Mouse (Mus musculus): ENCODE measurements at regions not wholly inside any gene's neighbourhood (a gene's known extent, or its start where the extent isn't known, plus 50 kb on each side); places are given as distances from the start of the nearest gene placed in this dataset.

GRCm38 (mm10) chr5:45042914-45043313 lies 243.4 kb upstream of the Ldb2 start:
- Histone ChIP-seq H3K27ac (no peak overlapping the region), H3K36me3 (no peaks in the 10 kb centered on the region), H3K4me3 (no peak overlapping the region), H3K27me3 (ENCODE audit: low read depth, poor library complexity, severe bottlenecking) (no peaks in the 10 kb centered on the region), H3K4me1 (no peaks in the 10 kb centered on the region), H3K9me3 (replicated peaks) (no peaks in the 10 kb centered on the region)
- no peak for DNase-seq (ENCODE audit: low spot score)
- 76% methylated on average over 2 of the region's 2 CpGs for WGBS

DNA sequence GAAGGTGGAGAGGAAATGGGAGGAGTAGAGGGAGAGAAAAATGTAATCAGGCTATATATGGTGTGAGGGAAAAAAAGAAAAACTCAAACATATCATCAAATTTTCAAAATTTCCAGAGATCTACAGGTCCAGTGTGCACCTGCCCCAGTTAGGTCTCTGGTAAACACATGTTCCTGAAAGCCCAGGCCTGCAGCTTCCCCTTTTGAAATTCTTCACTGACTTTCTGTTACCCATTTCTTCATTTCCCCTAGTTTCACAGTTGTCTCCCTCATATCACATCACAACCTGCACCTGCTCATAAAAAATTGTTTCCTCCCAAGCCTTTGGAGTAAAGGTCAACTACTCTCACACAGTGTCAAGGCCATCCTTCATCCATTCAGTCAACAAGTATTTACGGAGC lies 236.9 kb upstream of the Ldb2 start:
- WGBS: 62% methylated on average over 1 of the region's 1 CpGs
- H3K4me3 ChIP-seq: no peak overlapping the region

DNA sequence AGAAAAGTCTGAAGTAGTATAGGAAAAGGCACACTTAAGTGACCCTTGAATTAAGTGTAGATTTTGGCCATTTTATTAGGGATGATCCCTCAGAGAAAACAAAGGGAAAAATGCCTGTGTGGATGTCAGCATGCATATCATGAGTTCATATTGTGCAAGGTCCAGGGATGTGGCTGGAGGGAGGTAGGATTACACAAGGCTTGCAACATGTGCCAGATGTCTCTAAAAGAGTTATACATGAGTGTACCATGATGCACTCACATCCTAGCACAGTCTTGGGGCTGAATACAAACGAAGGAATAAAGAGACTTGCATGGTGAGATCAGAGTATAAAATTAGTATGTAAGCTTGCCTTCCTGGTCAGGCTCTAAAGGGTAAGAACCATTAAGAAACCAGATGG lies 233.7 kb upstream of the Ldb2 start:
- no peak for DNase-seq (ENCODE audit: low spot score)
- Histone ChIP-seq H3K4me3 (no peak overlapping the region), H3K27ac (no peak overlapping the region), H3K27me3 (ENCODE audit: low read depth, poor library complexity, severe bottlenecking) (no peaks in the 10 kb centered on the region), H3K36me3 (no peaks in the 10 kb centered on the region), H3K9me3 (replicated peaks) (no peaks in the 10 kb centered on the region), H3K4me1 (no peaks in the 10 kb centered on the region)
- WGBS: 76% methylated on average over 1 of the region's 1 CpGs

More for the DNA sequence above, 236.9 kb upstream of the Ldb2 start:
- no peaks in the 10 kb centered on the region for H3K4me1 ChIP-seq
- no peaks in the 10 kb centered on the region for H3K27me3 ChIP-seq (ENCODE audit: low read depth, poor library complexity, severe bottlenecking)
- no peak for DNase-seq (ENCODE audit: low spot score)
- H3K27ac ChIP-seq: no peak overlapping the region
- H3K9me3 ChIP-seq (replicated peaks): no peaks in the 10 kb centered on the region
- no peaks in the 10 kb centered on the region for H3K36me3 ChIP-seq

DNA sequence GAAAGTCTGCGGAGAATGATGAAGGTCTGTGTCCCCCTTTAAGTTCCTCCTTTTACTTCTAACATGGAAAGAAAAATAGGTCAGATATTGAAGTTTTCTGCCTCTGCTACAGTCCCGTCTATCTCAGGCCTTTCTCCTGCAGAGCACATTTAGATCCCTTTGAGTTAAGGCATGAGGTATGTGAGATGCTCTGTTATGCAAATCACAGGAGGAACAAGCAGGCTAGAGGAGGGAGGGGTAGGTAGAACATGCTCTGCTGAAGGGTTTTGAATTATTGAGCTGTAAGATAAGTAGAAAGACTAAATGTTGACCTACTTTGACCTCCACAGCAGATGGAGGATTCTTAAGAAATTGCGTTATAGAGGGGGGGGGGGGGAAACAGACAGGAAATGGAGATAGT lies 228.4 kb upstream of the Ldb2 start:
- no peak overlapping the region for H3K4me3 ChIP-seq
- no peak for DNase-seq (ENCODE audit: low spot score)
- H3K36me3 ChIP-seq: no peaks in the 10 kb centered on the region
- no peak overlapping the region for H3K27ac ChIP-seq
- peaks cover 4% of the 10 kb centered on the region for H3K4me1 ChIP-seq
- H3K9me3 ChIP-seq (replicated peaks): no peaks in the 10 kb centered on the region
- 43% methylated on average over 3 of the region's 3 CpGs for WGBS
- no peaks in the 10 kb centered on the region for H3K27me3 ChIP-seq (ENCODE audit: low read depth, poor library complexity, severe bottlenecking)

- Histone ChIP-seq H3K4me3 (no peak overlapping the region), H3K9me3 (replicated peaks) (no peaks in the 10 kb centered on the region), H3K4me1 (peaks cover 4% of the 10 kb centered on the region), H3K27me3 (ENCODE audit: low read depth, poor library complexity, severe bottlenecking) (no peaks in the 10 kb centered on the region), H3K27ac (no peak overlapping the region), H3K36me3 (no peaks in the 10 kb centered on the region)
- DNase-seq (ENCODE audit: low spot score): no peak
- 98% methylated on average over 2 of the region's 2 CpGs for WGBS
Observed at GRCm38 (mm10) chr5:45025383-45025782, 225.9 kb upstream of the Ldb2 start.

DNA sequence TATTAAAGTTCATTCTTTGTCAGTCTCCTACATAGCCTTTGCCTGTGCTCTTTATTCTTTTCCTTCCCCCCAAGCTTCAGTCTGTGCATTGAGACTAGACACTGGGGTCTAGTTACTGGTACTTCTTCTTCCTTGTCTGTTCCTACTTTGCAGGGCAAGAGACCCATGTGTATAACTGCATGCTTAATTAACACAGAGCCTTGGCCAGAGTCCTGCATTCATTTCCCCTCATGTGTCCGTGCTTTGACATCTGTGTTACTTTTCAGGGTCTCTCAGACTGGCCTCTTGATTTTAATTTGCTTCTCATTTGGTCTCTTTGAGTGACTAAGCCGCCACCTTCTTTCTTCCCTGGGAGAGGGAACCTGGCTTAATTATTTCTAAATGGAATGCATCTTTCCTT lies 208.4 kb upstream of the Ldb2 start:
- Histone ChIP-seq H3K9me3 (replicated peaks) (no peaks in the 10 kb centered on the region), H3K36me3 (no peaks in the 10 kb centered on the region), H3K4me1 (peaks cover 6% of the 10 kb centered on the region), H3K4me3 (no peak overlapping the region), H3K27ac (no peak overlapping the region), H3K27me3 (ENCODE audit: low read depth, poor library complexity, severe bottlenecking) (no peaks in the 10 kb centered on the region)
- DNase-seq (ENCODE audit: low spot score): no peak
- 52% methylated on average over 2 of the region's 2 CpGs for WGBS

GRCm38 (mm10) chr5:45000996-45001395 lies 201.5 kb upstream of the Ldb2 start:
- Histone ChIP-seq H3K36me3 (no peaks in the 10 kb centered on the region), H3K4me3 (no peak overlapping the region)

GRCm38 (mm10) chr5:44999032-44999431 lies 199.6 kb upstream of the Ldb2 start:
- DNase-seq (ENCODE audit: low spot score): no peak
- H3K9me3 ChIP-seq (replicated peaks): no peaks in the 10 kb centered on the region
- no peaks in the 10 kb centered on the region for H3K27me3 ChIP-seq (ENCODE audit: low read depth, poor library complexity, severe bottlenecking)
- 55% methylated on average over 3 of the region's 3 CpGs for WGBS
- H3K4me3 ChIP-seq: no peak overlapping the region
- H3K27ac ChIP-seq: 0 out of 2 replicates have a peak overlapping the region, but pooled peaks have one; percentile 23
- peaks cover 30% of the 10 kb centered on the region for H3K4me1 ChIP-seq
- H3K36me3 ChIP-seq: no peaks in the 10 kb centered on the region

More at GRCm38 (mm10) chr5:45000996-45001395, 201.5 kb upstream of the Ldb2 start:
- Histone ChIP-seq H3K27me3 (ENCODE audit: low read depth, poor library complexity, severe bottlenecking) (no peaks in the 10 kb centered on the region), H3K27ac (no peak overlapping the region; the same call in 1 of the 2 replicates), H3K9me3 (replicated peaks) (no peaks in the 10 kb centered on the region), H3K4me1 (peaks cover 30% of the 10 kb centered on the region)
- DNase-seq (ENCODE audit: low spot score): no peak

- DNase-seq (ENCODE audit: low spot score): peak; percentile 76
- no peak overlapping the region for H3K4me3 ChIP-seq
- 21% methylated on average over 9 of the region's 9 CpGs for WGBS
- no peaks in the 10 kb centered on the region for H3K27me3 ChIP-seq (ENCODE audit: low read depth, poor library complexity, severe bottlenecking)
- no peaks in the 10 kb centered on the region for H3K9me3 ChIP-seq (replicated peaks)
- H3K27ac ChIP-seq: peak overlapping the region; percentile 93
- no peaks in the 10 kb centered on the region for H3K36me3 ChIP-seq
- peaks cover 23% of the 10 kb centered on the region for H3K4me1 ChIP-seq
Observed at GRCm38 (mm10) chr5:44975456-44976195, 176.1 kb upstream of the Ldb2 start.

DNA sequence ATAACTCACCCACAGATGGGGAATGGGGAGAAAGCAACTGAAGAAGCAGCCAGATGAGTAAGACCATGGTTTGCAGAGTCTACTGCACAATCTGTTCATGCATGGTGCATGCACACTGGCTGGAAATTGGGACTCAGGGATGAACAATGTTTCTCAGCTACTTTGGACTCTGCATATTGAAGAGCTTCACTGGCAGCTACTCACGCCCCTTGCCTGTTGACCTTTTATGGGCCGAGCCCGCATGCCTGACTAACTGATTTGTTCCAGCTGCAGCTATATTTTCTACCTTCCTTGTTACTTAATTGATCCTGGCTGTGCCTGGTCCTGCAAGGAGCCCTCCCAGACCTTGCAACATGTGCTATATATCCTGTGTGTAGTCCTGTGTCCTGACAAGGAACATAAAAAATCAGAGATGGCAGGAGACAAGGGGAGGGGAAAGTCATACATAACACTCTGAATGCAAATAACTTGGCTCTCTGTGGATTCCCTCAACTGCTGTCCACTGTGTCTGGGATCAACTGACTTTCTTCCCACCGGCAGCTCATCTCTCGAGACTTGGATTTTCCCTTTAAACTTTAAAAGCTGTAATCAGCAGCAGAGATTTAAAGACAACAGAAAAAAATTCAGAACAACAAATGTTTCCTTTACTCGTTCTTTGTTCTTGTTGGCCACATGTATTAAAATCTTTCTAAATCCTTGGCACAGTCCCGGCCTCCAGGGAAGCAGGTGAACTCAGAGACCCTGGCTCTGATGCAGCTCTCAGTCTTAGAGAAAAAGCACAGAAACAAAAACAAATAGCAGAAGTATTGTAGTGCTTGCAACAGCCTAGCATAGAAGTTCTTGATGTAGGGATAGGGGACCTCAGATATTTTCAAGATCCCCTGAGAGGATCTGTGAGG lies 143.8 kb upstream of the Ldb2 start:
- 15% methylated on average over 7 of the region's 7 CpGs for WGBS
- no peak overlapping the region for H3K4me3 ChIP-seq
- H3K36me3 ChIP-seq: 0 out of 2 replicates have a peak, but pooled peaks cover 4% of the 10 kb centered on the region
- H3K27ac ChIP-seq: peak overlapping the region; percentile 85
- H3K4me1 ChIP-seq: peaks cover 35% of the 10 kb centered on the region
- H3K27me3 ChIP-seq (ENCODE audit: low read depth, poor library complexity, severe bottlenecking): no peaks in the 10 kb centered on the region
- no peaks in the 10 kb centered on the region for H3K9me3 ChIP-seq (replicated peaks)
- peak; percentile 80 for DNase-seq (ENCODE audit: low spot score)

GRCm38 (mm10) chr5:44942575-44942974 lies 143.1 kb upstream of the Ldb2 start:
- 42% methylated on average over 2 of the region's 2 CpGs for WGBS
- H3K27ac ChIP-seq: peak overlapping the region; percentile 85
- DNase-seq (ENCODE audit: low spot score): no peak
- H3K4me3 ChIP-seq: no peak overlapping the region
- no peaks in the 10 kb centered on the region for H3K27me3 ChIP-seq (ENCODE audit: low read depth, poor library complexity, severe bottlenecking)
- peaks cover 35% of the 10 kb centered on the region for H3K4me1 ChIP-seq
- H3K36me3 ChIP-seq: 0 out of 2 replicates have a peak, but pooled peaks cover 4% of the 10 kb centered on the region
- H3K9me3 ChIP-seq (replicated peaks): no peaks in the 10 kb centered on the region

GRCm38 (mm10) chr5:44925476-44925875 lies 126.0 kb upstream of the Ldb2 start:
- no peak overlapping the region for H3K4me3 ChIP-seq
- no peaks in the 10 kb centered on the region for H3K27me3 ChIP-seq (ENCODE audit: low read depth, poor library complexity, severe bottlenecking)
- no peaks in the 10 kb centered on the region for H3K9me3 ChIP-seq (replicated peaks)
- no peaks in the 10 kb centered on the region for H3K36me3 ChIP-seq
- DNase-seq (ENCODE audit: low spot score): no peak
- H3K27ac ChIP-seq: peak overlapping the region; percentile 76
- H3K4me1 ChIP-seq: peaks cover 40% of the 10 kb centered on the region
- 29% methylated on average over 2 of the region's 2 CpGs for WGBS

GRCm38 (mm10) chr5:44922129-44922775 lies 122.8 kb upstream of the Ldb2 start:
- DNase-seq (ENCODE audit: low spot score): peak; percentile 88
- no peaks in the 10 kb centered on the region for H3K27me3 ChIP-seq (ENCODE audit: low read depth, poor library complexity, severe bottlenecking)
- H3K4me1 ChIP-seq: peaks cover 49% of the 10 kb centered on the region
- H3K9me3 ChIP-seq (replicated peaks): no peaks in the 10 kb centered on the region
- H3K4me3 ChIP-seq: no peak overlapping the region
- peak overlapping the region; percentile 81 for H3K27ac ChIP-seq
- no peaks in the 10 kb centered on the region for H3K36me3 ChIP-seq
- 0% methylated on average over 2 of the region's 2 CpGs for WGBS
